Mouse (Mus musculus): ENCODE measurements around the gene Ngdn.
A peak's percentile ranks its signal among the peaks of the same experiment; 100 is the strongest.
"Not testable (repeated sequence)": the region's sequence is repeated elsewhere in the genome, so short reads cannot be mapped to it uniquely, and the experiment has no call there.

The Ngdn gene

GRCm38 (mm10) chr14:55043694-55044093, 28.4 kb downstream of the Ngdn start:
- not testable (repeated sequence) for DNase-seq

- no peak for DNase-seq
Measured at GRCm38 (mm10) chr14:55047971-55048531, 32.8 kb downstream of the Ngdn start.

GRCm38 (mm10) chr14:55052496-55052895, 37.2 kb downstream of the Ngdn start:
- DNase-seq = no peak

- no peak for DNase-seq
Measured at GRCm38 (mm10) chr14:55053050-55053449, 37.8 kb downstream of the Ngdn start.

GRCm38 (mm10) chr14:55053708-55054190, 38.5 kb downstream of the Ngdn start:
- DNase-seq = no peak

- DNase-seq = no peak
Measured at GRCm38 (mm10) chr14:55054191-55054749, 39.0 kb downstream of the Ngdn start.

- DNase-seq = peak; percentile 43
Measured at GRCm38 (mm10) chr14:55055167-55055834, 40.0 kb downstream of the Ngdn start.

- DNase-seq = no peak
Measured at GRCm38 (mm10) chr14:55059009-55059408, 43.8 kb downstream of the Ngdn start.

- DNase-seq = no peak
Measured at GRCm38 (mm10) chr14:55059931-55060330, 44.7 kb downstream of the Ngdn start.

- DNase-seq = no peak
Measured at GRCm38 (mm10) chr14:55061845-55062244, 46.6 kb downstream of the Ngdn start.

- no peak for DNase-seq
Measured at GRCm38 (mm10) chr14:55062626-55063025, 47.4 kb downstream of the Ngdn start.

- no peak for DNase-seq
Measured at GRCm38 (mm10) chr14:55063117-55063516, 47.9 kb downstream of the Ngdn start.

GRCm38 (mm10) chr14:55063581-55064381, 48.5 kb downstream of the Ngdn start:
- no peak for DNase-seq

GRCm38 (mm10) chr14:55064481-55065370, 49.5 kb downstream of the Ngdn start:
- DNase-seq = no peak

- no peak for DNase-seq
Measured at GRCm38 (mm10) chr14:55065391-55065790, 50.1 kb downstream of the Ngdn start.

- no peak for DNase-seq
Measured at GRCm38 (mm10) chr14:55066042-55066441, 50.8 kb downstream of the Ngdn start.

- DNase-seq = no peak
Measured at GRCm38 (mm10) chr14:55071756-55072155, 56.5 kb downstream of the Ngdn start.
